Mouse (Mus musculus): ENCODE results near the gene Foxa3.

GRCm38 (mm10) chr7:19001066-19001806, 22.1 kb downstream of the Foxa3 start:
- no peak for TF ChIP-seq CTCF (IDR thresholded peaks at IDR 0.05; ENCODE audit: low read depth)
- no peak for TF ChIP-seq EP300 (IDR thresholded peaks at IDR 0.05; ENCODE audit: low read depth)
